Mouse (Mus musculus): ENCODE measurements around the gene Klf1.

DNA sequence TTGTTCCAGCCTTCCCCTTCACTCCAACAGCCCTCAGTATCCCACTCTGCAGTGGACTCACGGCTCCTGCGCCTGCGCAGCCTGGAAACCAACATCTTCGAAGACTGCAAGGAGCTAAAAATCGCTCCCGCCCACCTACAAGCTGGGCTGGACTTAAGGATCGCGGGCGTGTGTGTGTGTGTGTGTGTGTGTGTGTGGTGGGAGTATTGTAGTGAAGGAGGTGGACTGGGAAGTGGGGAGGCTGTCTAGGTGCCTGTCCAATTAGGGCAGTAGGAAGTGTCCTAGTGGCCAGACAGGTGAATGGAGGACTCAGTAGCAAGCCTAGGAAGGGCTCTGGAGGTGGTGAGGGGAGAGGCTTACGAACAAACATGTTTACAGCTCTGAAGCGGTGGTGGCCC lies 43.5 kb downstream of the Klf1 start:
- TF ChIP-seq CTCF (IDR thresholded peaks at IDR 0.05; ENCODE audit: low read depth) (no peak), EP300 (IDR thresholded peaks at IDR 0.05; ENCODE audit: low read depth) (no peak)
